Mouse (Mus musculus): ENCODE measurements around the gene Cers3.

GRCm38 (mm10) chr7:66711166-66711565 lies 32.1 kb upstream of the Cers3 start:
- TF ChIP-seq CTCF (IDR thresholded peaks at IDR 0.05; ENCODE audit: control insufficient read depth, insufficient read depth, insufficient replicate concordance, low read depth, low read length) (no peak), POLR2A (IDR thresholded peaks at IDR 0.05; ENCODE audit: control insufficient read depth, low read depth, low read length) (no peak)

Data from testis, adult 2 months (tissue).